Mouse (Mus musculus): ENCODE results near the gene Katna1.

Katna1 gene

DNA sequence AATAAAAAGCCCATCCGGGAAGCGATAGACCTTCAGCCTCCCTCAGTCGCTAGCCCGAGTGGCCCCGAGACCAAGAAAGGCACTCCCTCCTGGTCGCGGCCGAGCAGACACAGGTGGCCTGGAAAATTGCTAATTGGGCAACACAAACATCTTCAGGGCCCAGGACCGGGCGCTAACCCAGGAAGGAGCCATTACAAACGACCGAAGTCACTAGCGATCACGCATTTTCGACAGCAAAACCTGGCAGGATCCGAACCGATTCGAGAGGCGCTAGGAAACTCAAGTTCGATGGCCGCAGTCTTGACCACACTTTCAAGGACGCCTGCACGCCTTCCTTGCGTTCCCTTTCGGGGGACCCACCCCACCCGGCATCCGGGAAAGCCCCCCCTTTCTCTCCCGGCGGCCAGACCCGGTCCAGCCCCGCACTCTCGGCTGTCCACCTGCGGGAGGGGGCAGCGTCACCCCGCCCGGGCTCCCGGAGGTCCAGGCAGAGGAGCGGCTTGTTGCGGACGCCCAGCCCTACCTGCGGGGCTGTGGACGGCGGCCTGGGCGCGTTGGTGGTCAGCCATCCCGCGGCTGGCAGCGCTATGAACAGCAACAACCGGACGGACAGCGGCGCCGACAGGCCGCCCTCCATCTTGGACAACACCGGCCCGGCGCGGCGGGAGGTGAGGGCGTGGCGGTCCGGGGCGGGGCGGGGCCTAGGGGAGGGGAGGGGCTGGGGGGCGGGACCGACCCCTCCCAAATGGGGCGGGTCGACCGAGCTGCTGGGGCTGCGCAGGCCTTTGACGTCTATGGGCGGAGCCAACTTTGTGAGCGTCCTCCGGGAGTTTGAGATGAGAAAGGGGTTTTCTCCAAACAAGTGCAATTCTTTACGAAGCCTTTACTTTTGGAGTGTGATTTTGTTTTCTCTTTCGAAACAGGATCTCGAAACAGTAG, 54.7 kb downstream of the Katna1 start:
- DNase-seq = peak; percentile 85

DNA sequence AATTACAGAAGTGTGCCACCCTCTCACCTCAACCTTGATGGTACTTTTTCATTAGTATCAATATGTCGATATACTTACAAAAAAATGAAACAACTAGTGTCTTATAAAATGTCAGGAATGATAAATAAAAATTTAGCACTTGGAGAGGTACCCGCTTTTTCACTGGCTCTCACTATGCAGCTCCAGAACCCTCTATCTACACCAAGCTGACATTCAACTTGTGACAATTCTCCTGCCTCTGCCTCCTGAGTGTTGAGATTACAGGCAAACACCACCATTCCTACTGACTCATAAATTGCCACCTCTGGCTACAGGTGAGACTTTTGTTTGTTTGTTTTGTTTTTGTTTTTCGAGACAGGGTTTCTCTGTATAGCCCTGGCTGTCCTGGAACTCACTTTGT, 55.4 kb downstream of the Katna1 start:
- no peak for DNase-seq

DNA sequence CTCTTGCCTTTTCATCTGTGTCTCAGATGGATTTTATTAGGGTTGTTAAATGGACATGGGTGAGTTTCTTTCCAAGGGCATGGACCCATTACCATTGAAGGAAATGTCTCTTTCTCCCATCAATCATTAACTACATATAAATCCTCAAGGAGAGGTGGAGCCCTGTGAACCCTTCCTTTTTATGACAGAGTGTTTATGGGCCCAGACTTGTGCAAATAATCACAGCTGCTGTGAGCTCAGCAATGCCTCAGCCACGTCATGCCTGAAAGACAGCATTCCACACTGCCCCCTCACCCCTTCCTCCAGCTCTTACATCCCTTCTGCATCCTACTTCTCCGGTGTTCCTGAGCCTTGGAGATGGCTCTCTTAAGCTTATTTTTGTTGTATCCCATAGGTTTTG, 61.5 kb downstream of the Katna1 start:
- no peak for DNase-seq

DNA sequence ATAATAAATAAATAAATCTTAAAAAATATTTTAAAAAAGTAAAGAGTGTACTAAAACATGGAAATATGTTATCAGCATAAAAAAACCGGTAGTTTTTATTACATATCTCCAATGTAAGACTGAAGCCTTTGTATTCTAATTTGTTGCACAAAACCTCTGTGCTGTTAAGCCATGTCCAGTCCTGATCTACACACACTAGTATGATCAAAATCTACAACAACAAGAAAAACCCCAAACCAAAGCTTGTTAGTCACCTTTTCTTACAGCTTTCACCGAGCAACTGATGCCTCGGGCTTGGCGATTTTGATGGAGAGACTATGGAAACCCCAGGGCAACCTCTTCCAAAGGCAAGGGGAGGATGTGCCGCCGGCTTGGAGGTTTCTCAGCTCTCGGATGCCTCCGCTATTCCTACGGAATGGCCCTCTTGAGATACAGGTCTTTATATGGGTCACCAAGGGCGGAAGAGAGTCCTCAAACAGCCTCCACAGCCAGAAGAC, 66.5 kb downstream of the Katna1 start:
- DNase-seq = no peak

DNA sequence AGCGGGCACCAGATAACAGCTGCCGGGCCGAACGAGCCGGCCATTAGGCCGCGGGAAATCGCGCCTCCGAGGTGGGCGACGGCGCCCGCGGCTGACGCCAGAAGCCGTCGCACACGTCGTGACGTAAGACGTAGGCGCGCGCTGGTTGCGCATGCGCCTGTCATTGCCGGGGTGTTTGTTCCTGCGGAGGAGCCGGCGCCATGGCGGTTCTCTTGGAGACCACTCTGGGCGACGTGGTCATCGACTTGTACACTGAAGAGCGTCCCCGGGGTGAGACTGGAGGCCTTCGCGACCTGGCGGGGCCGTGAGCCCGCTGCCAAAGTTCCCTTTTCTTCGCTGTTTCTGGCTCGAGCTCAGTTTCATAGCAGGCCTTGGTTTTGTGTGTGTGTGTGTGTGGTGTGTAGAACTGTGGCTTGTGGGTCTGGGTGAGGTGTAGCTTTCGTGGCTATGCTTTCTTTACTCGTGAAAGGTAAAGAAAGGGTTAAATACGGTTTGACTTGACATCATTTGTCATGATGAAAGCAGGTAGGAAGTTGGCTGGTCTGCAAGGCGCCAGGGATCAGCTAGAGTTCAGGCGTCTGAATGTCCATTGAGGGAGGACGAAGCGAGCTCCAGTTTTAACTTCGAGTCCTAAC, 67.1 kb downstream of the Katna1 start, which contains the start of the genes Ginm1 and Ppil4:
Ginm1 (minus strand) TSS at position 74 of the 635 bp plus-strand sequence.
Ppil4 (plus strand) TSS at position 141 of the 635 bp plus-strand sequence.
- DNase-seq = peak; percentile 88

DNA sequence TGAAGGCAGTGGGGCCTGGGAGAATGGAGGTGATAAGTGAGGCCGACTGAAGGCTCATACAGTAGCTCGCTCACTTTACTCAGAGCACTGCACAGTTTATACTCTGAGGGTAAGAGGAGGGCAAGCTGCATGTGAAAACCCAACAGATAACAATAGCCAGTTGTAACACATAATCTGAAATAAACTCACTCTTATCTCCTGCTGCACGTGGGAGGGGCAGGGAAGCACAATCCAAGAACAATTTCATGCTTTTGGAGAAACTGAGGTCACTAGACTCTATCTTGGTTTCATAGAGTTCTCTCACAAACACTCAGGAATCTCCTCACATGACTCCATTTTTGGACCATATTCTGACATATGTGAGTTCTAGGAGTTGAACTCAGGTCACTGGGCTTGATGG, 75.5 kb downstream of the Katna1 start:
- no peak for DNase-seq

DNA sequence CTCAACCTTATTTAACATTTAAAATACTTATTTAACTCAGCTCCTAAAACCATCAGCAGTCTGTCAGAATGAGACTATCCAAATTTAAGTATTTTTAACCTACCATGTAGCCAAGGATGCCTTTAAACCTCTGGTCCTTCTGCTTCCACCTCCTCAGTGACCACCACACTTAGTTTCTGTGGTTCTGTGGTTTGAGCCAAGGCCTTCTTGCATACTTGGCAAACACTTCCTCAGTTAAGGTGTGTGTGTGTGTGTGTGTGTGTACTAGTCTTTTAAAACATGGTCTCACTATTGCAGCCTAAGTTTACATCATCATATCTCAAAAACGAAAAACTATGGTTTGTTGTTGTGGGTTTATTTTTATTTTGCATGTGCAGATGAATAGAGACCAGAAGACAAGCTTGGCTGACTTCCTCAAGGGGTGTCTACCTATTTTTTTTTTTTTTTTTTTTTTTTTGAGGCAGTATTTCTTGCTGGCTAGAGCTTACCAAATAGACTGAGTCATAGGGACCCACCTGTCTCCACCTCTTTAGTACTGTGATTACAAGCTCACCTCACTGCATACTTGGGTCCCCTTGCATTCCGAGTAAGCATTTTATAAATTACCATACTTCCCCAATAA, 76.8 kb downstream of the Katna1 start:
- no peak for DNase-seq

DNA sequence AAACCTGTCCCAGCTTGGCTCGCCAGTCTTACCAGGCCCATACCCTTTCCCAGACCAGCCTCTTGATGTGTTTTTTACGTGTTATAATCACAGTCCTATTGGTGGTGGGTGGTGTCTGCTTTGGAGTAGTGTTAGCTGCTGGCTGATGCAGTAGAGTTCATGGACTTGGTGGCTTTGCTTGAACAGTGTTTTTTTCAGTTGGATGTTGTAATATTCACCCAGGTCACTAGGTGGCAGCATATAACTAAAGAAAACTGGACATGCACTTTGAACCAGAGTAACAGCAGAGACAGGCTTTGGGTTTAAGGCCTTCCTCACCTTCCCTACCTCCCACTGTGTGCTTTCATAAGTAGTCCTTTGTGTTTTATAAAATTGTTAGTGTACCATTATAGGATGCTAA, 84.1 kb downstream of the Katna1 start:
- peak; percentile 78 for DNase-seq
